Mouse (Mus musculus) testis, adult 2 months (tissue): ENCODE data around the gene Myo5c. TPM values are rescaled to one million over a fixed set of nuclear protein-coding genes. Genes with fewer than 3 reads are reported as not detected.

ENCODE experiments used
- H3K27ac ChIP-seq: fragments of 200-500 bp; 2 replicates; pipeline ENCODE4 v1.5.1; 2012; ENCODE audit warnings: low read depth, low read length; ENCODE audit not compliant: control insufficient read depth, insufficient read depth
- H3K27me3 ChIP-seq: fragments of 200-500 bp; 2 replicates; pipeline ENCODE4 v1.6.1; 2012; ENCODE audit warnings: mild to moderate bottlenecking, low read length, moderate library complexity; ENCODE audit not compliant: control insufficient read depth, insufficient read depth
- H3K36me3 ChIP-seq: fragments of 200-500 bp; 2 replicates; pipeline ENCODE4 v1.6.1; 2012; ENCODE audit warnings: mild to moderate bottlenecking, low read length; ENCODE audit not compliant: control insufficient read depth, insufficient read depth
- H3K4me1 ChIP-seq: fragments of 200-500 bp; 2 replicates; pipeline ENCODE4 v1.6.1; 2012; ENCODE audit warnings: low read length; ENCODE audit not compliant: control insufficient read depth, insufficient read depth
- H3K4me3 ChIP-seq: fragments of 200-500 bp; 2 replicates; pipeline ENCODE4 v1.5.1; 2012; ENCODE audit warnings: low read depth, mild to moderate bottlenecking, low read length, moderate library complexity, mixed read lengths; ENCODE audit not compliant: control insufficient read depth
- CTCF ChIP-seq: fragments of 200-500 bp; IDR thresholded peaks from 2 replicates; pipeline ENCODE4 v1.5.1; 2012; ENCODE audit warnings: low read depth, mild to moderate bottlenecking, inconsistent platforms, low read length, moderate library complexity; ENCODE audit not compliant: control insufficient read depth, insufficient read depth, insufficient replicate concordance
- POLR2A ChIP-seq: fragments of 200-500 bp; IDR thresholded peaks from 2 replicates; pipeline ENCODE4 v1.6.1; 2012; ENCODE audit warnings: low read depth, mild to moderate bottlenecking, inconsistent platforms, low read length, moderate library complexity; ENCODE audit not compliant: control insufficient read depth
- polyA plus RNA-seq: library from polyadenylated mRNA; depleted of rRNA; stranded (reverse); fragments of >200 nt; gene quantifications from 2 replicates; pipeline ENCODE4 v1.2.3, GENCODE M21; 2012; rRNA removed

Myo5c gene
- polyA plus RNA-seq: 1.3 and 1.6 TPM in 2 replicates

GRCm38 (mm10) chr9:75231841-75232746, at the start of gene Myo5c:
Gene Myo5c (plus strand): TSS chr9:75232020.
- H3K4me1 ChIP-seq: peaks cover 5% of the 10 kb centered on the region
- H3K4me3 ChIP-seq: peak within 1 kb of the TSS; percentile 53
- H3K27ac ChIP-seq: no peak within 1 kb of the TSS
- no peaks in the 10 kb centered on the region for H3K36me3 ChIP-seq
- TF ChIP-seq POLR2A (no peak), CTCF (no peak)
- peaks cover 2% of the 10 kb centered on the region for H3K27me3 ChIP-seq

DNA sequence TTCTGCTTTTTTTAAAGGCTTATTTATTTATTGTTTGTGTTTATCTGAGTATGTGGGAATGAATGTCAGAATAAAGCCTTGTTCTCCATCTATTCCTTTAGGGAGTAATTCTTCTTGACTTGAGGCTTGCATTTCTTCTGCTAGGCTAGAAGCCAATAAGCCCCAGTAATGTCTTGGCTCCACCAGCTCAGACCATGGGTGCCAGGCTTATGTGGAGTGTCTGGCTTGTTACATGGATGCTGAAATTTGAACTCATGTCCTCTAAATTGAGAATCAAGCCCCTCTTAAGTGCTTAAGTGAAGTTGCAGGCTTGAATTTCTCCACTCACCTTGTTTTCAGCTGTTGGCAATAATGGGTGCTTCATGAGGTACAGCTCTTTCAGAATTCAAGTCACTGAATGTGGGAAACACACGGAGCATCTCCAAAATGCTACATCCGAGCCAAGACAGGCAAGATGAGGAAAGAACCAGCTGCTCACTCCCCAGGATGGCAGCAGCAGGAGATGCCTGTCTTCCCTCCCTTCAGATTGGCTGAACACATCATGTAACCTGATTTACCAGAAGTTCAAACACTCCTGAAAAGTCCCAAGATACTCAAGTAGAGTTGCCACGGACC, 44.1 kb upstream of the Myo5c start:
- Histone ChIP-seq H3K27ac (no peak overlapping the region), H3K27me3 (no peaks in the 10 kb centered on the region), H3K4me3 (no peak overlapping the region), H3K36me3 (peaks cover 3% of the 10 kb centered on the region; the same call in 1 of the 2 replicates), H3K4me1 (no peaks in the 10 kb centered on the region)
- TF ChIP-seq POLR2A (no peak), CTCF (no peak)

GRCm38 (mm10) chr9:75193858-75194257, 38.0 kb upstream of the Myo5c start:
- H3K27me3 ChIP-seq: no peaks in the 10 kb centered on the region
- peaks cover 1% of the 10 kb centered on the region; the same call in 1 of the 2 replicates for H3K36me3 ChIP-seq
- TF ChIP-seq POLR2A (no peak), CTCF (no peak)
- no peak overlapping the region for H3K4me3 ChIP-seq
- no peak overlapping the region for H3K27ac ChIP-seq
- no peaks in the 10 kb centered on the region for H3K4me1 ChIP-seq

GRCm38 (mm10) chr9:75196335-75196734, 35.5 kb upstream of the Myo5c start:
- Histone ChIP-seq H3K36me3 (peaks cover 2% of the 10 kb centered on the region; the same call in 1 of the 2 replicates), H3K4me1 (no peaks in the 10 kb centered on the region), H3K27me3 (no peaks in the 10 kb centered on the region), H3K27ac (no peak overlapping the region), H3K4me3 (no peak overlapping the region)
- TF ChIP-seq CTCF (no peak), POLR2A (no peak)

GRCm38 (mm10) chr9:75197297-75197696, 34.5 kb upstream of the Myo5c start:
- H3K4me3 ChIP-seq: no peak overlapping the region
- H3K4me1 ChIP-seq: no peaks in the 10 kb centered on the region
- no peak for TF ChIP-seq CTCF
- TF ChIP-seq POLR2A: no peak
- no peaks in the 10 kb centered on the region for H3K27me3 ChIP-seq
- no peak overlapping the region for H3K27ac ChIP-seq
- peaks cover 2% of the 10 kb centered on the region; the same call in 1 of the 2 replicates for H3K36me3 ChIP-seq

DNA sequence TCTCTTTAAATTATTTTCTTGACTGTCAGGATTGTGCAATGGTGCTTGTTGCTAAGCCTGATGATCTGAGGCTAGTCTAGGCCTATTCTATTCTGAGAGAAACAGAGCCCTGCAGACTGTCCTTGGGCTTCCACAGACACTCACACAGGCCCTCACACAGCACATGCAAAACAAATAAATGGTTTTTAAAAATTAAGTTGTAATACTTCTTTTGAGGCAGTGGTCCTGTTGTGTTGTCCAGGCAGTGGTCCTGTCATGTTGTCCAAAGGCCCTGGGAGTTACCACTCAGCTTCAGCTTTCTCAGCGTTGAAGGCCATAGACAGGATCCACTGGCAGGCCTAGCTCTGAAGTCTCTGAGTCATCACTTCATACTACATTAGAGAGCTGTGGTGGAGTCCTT, 30.3 kb upstream of the Myo5c start:
- TF ChIP-seq POLR2A (no peak), CTCF (no peak)
- H3K27ac ChIP-seq: no peak overlapping the region
- no peaks in the 10 kb centered on the region for H3K4me1 ChIP-seq
- no peak overlapping the region for H3K4me3 ChIP-seq
- peaks cover 2% of the 10 kb centered on the region; the same call in 1 of the 2 replicates for H3K36me3 ChIP-seq
- H3K27me3 ChIP-seq: no peaks in the 10 kb centered on the region

GRCm38 (mm10) chr9:75202036-75202435, 29.8 kb upstream of the Myo5c start:
- H3K4me1 ChIP-seq: no peaks in the 10 kb centered on the region
- peaks cover 2% of the 10 kb centered on the region; the same call in 1 of the 2 replicates for H3K36me3 ChIP-seq
- H3K27ac ChIP-seq: no peak overlapping the region
- H3K27me3 ChIP-seq: no peaks in the 10 kb centered on the region
- TF ChIP-seq POLR2A: no peak
- TF ChIP-seq CTCF: no peak
- H3K4me3 ChIP-seq: no peak overlapping the region
